Mouse (Mus musculus) ovary, postnatal 14 days (tissue): ENCODE results near the gene Hps4.
"Not testable (repeated sequence)": the region's sequence is repeated elsewhere in the genome, so short reads cannot be mapped to it uniquely, and the experiment has no call there.

Experiments used
- DNase-seq: peaks from one replicate; pipeline ENCODE4 v3.0.0; 2022; ENCODE audit warnings: low spot score

Hps4 gene

GRCm38 (mm10) chr5:112402437-112402836, 59.6 kb downstream of the Hps4 start:
- DNase-seq: no peak

GRCm38 (mm10) chr5:112406017-112406416, 63.1 kb downstream of the Hps4 start:
- DNase-seq: no peak

GRCm38 (mm10) chr5:112409274-112409673, 66.4 kb downstream of the Hps4 start:
- DNase-seq: no peak

- DNase-seq: no peak
Observed at GRCm38 (mm10) chr5:112411072-112411471, 68.2 kb downstream of the Hps4 start.

- DNase-seq: no peak
Observed at GRCm38 (mm10) chr5:112411514-112412335, 68.8 kb downstream of the Hps4 start.

GRCm38 (mm10) chr5:112412781-112413180, 69.9 kb downstream of the Hps4 start:
- DNase-seq: not testable (repeated sequence)

GRCm38 (mm10) chr5:112416673-112417072, 73.8 kb downstream of the Hps4 start:
- DNase-seq: no peak

- no peak for DNase-seq
Observed at GRCm38 (mm10) chr5:112418023-112418422, 75.1 kb downstream of the Hps4 start.

GRCm38 (mm10) chr5:112419535-112419934, 76.7 kb downstream of the Hps4 start:
- no peak for DNase-seq

- DNase-seq: no peak
Observed at GRCm38 (mm10) chr5:112426635-112427034, 83.8 kb downstream of the Hps4 start.

- peak; percentile 51 for DNase-seq
Observed at GRCm38 (mm10) chr5:112427283-112427682, 84.4 kb downstream of the Hps4 start.
